Mouse (Mus musculus) G1E (cell line): ENCODE results near the gene Ldb3.

Source experiments
- CTCF ChIP-seq: IDR thresholded peaks from 2 replicates; pipeline ENCODE4 v1.5.1; 2012; ENCODE audit warnings: low read depth, low read length, inconsistent platforms, mixed read lengths
- GATA1 ChIP-seq: IDR thresholded peaks from 2 replicates; pipeline ENCODE4 v1.6.1; 2012; ENCODE audit warnings: borderline replicate concordance, low read length, inconsistent platforms, mixed read lengths
- POLR2AphosphoS5 ChIP-seq: IDR thresholded peaks from 2 replicates; pipeline ENCODE4 v1.6.1; 2012; ENCODE audit warnings: low read depth, low read length, inconsistent platforms; ENCODE audit not compliant: insufficient replicate concordance

DNA sequence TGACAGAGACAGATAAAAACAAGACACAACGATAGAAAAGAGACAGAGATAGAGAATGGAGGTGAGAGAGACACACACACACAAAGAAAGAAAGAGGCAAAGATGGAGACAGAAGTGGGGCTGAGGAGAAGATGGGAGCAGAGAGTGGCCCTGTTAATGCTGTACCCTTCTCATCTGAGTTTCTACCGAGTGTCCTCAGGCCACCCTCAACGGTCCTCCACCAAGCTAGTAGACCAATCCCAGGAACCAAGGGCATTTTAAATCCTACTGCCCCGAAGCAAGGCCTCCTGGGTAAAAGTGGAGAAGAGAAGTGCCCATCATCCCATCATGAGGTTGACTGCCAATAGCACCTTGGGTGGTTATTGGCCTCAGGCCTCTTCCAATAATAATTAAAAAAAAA is 17.6 kb downstream of the Ldb3 start:
- TF ChIP-seq GATA1 (no peak), CTCF (no peak), POLR2AphosphoS5 (no peak)
